Mouse (Mus musculus) thymus, adult 18-20 months (tissue): ENCODE measurements around the gene Rps25.

ENCODE experiments used
- DNase-seq, 2 experiments: peaks; one replicate each; pipeline ENCODE4 v3.0.0; 2022; ENCODE audit warnings: mixed read lengths in 2 of 2

The Rps25 gene

GRCm38 (mm10) chr9:44457035-44457742 is 50.2 kb downstream of the Rps25 start:
- DNase-seq = no peak
